Mouse (Mus musculus) thymus, postnatal 4 days (tissue): Measurements from ENCODE around the gene Gm48551.

Experiments used
- DNase-seq: peaks from one replicate; pipeline ENCODE4 v3.0.0; 2021

The Gm48551 gene

DNA sequence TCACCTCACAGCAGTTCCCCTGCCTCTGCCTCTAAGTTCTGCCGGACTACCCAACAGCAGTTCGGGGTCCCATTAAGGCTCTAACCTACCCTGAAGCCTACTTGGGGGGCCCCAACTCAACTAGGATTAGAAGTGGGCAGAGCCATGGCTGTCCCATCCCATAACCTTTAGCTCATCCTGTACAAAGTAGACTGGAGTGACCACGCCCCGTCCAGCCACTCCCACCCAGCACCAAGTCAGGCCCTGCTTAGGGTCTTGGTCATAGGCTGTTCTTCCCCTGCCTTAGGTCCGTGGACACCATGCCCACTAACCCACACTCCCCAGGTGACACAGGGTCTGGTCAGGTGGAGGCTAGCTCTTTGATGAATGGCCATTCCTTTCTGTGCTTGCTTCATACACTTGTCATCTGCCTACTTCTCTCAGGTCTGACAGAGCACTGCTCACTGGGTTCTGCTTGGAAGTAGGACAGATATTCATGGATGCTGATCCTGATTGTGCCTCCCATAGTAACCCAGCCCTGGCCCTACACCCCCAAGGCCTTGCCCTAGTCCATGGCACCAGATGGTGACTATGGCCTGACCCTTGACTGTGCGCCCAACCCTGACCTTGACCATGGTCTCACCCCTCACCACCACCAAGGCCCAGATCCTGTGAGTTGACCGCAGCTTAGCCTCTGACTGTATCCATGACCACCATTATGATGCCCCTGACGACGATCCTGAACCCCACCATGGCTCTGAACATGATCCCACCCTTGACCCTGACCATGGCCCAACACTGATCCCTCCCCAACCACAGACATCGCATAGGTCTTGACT lies 35.1 kb downstream of the Gm48551 start:
- DNase-seq, result peak; percentile 5

DNA sequence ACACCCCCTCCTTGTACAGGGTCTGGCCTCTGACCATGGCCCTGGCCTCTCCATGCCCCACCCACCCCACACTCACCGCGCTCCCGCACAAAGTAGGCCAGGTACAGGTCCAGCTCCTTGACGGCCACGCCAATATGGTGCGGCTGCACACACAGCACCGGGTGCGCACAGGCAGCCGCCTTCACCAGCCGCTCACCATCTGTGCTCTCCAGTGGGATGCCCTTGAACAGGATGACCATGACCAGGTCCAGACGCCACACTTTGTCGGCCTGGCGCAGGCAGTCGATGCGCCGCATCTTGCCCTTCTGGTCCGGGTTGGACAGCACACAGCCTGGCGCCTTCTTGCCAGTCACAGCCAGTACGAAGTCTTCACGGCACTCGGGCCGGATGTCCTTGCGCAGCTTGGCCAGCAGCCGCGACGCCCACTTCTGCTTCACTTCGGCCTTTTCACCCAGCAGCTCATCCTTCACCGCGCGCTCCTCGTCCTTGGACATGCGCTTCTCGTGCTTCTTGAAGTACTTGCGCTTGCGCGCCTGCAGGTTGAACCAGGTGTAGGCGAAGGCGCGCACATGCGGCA lies 36.0 kb downstream of the Gm48551 start:
- peak; percentile 4 for DNase-seq

DNA sequence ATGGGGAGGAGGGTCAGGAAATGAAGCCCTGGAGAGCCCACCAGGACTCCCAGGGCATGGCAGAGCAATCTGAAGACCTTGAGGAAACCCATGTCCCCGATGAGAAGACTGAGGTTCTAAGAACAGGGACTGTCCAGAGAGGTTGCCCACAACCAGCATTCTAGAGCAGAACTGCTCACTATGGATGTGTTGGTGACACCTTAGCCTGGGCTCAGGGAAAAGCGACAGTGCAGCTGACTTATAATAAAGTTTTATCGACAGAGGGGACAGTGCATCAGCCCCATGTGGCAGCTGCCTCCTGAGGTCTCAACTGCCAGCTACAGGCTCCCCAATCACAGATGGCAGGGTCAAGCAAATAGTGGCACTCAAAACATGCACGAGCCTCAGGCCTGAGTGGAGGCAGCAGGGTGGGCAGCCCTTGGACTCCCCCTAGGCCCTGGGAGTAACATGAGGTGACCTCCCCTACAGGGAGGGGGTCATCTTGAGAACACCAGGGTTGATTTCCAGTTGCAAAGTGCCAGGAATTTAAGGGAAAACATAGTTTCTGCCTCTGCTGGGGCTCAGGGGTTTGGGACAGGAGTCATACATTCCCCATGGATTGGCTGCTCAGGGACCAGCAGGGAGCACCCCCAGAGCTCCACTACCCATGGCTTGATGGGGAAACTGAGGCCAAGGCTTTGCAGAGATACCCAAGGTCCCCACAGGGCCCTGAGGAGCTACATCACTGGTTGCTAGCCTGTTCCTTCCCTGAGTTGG lies 37.0 kb downstream of the Gm48551 start:
- DNase-seq, result no peak

DNA sequence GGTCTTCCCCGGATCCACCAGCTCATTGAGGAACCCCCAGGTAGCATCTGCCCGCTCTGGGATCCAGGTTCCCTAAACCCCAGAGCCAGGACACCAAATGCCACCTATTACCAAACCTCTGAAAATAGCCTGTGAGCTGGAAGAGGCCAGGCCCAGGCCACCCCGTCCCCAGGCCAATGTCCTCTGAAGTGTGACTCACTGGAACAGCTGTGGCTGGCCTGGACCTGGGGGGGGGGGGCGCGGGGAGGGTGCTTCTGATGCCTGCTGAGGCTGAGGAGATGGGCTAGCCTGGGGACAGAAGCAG lies 37.5 kb downstream of the Gm48551 start:
- no peak for DNase-seq

DNA sequence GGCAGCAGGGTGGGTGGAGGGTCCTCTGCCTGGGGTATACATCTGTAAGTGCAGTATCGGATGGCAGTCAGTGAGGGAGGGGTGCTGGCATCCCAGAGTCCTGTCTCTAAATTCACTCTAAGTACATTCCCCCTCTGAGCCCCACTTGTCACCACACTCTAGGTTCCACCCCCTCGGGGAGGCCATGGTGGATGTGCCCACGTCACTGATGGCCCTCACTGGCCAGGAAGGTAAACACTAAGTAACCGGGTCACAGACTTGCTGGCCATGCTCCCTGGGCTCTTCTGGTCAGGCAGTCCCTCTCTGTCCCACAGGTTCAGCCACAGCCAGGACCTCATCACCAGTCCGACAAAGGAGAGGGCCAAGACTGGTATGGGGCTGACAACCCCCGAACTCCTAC lies 37.9 kb downstream of the Gm48551 start:
- DNase-seq, result peak; percentile 6

DNA sequence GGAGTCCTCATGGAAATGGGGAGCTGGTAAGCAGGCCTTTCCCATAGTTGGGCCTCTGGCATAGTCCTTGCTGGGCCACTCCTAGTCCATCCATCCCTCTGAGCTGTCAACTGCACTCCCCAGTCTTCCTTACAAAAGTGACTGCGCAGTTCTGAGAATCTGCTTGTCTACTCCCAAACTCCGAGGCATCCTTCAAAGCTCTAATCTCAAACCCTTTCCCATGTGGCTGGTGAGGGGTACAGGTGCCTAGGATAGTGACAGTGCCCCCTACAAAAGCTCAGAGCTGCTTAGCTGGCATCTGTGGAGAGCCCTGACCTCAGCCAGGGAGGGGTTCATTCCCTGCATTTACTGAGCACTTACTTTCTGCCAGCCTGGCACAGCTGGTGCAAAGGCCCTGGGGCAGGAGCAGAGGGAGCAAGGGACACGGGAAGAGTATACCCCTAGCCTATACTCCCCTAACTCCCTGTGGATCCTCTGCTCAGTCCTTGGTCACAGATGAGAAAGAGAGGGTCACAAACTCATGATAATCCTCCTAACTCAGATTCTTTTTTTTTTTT lies 38.5 kb downstream of the Gm48551 start:
- no peak for DNase-seq

DNA sequence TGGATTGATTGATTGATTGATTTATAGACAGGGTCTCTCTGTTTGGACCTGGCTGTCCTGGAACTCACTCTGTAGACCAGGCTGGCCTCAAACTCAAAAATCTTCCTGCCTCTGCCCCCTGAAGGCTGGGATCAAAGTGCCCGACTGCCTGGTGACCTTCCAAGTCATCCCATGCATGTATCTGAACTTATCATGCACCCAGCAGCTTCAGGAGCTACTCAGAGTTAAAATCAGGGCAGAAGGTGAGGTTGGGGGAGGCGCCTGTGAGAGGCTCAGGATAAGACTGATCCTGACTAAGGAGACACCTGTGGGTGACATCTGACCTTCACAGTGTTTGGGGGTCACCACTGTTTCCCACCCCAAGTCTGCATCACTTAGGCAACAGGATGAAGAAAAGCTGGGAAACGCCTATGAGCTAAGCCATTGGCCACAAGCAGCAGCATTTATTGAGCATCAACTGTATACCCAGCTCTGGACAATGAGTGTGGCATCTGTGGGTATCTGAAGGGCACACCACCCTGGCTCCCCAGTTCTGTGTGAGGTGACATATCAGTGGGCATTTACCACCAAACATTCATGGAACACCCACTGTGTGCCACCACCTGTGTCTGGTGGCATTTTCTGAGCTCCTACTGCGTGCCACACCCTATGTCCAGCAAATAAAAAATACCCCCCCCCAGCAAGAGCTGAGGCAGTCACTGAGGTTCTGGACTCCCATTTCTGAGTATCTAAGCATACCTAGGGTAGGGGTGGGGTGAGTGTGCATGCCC lies 39.4 kb downstream of the Gm48551 start:
- DNase-seq, result no peak

DNA sequence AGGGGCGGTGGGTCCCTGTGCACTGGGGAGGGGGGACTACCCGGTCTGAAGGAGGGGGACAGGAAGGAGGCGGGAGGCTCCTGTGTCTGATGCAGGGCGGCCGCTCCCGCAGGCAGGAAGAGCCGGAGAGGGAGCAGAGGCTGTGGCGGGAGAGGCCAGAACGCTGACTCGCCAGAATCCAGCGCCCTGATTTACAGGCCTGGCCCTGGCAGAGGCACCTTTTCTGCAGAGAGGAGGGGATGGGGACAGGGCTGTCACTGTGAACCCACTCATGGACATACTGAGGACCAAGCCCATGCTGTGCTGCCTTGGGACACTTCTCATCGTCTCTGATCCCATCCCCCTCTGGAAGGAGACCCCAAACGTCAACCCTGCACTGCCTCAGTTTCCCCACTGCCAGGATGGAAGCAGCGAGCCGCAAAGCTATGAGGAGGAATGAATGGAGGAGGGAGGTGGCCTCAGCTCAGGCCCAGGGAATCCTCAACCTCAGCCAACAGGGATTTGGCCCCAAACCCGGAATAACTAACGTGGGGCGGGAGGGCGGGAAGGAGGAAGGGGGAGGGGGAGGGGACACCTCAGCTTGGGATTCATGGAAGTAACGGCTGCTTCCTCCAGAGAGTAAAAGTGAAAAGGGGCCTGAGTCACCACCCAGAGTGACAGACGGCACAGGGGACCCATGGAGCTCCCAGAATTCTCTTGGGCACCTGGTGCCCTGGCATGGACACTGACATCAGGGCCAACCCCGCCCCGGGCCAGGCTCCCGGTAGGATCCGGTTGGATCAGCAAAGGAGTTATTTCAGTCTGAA lies 40.2 kb downstream of the Gm48551 start:
- DNase-seq, result peak; percentile 16

DNA sequence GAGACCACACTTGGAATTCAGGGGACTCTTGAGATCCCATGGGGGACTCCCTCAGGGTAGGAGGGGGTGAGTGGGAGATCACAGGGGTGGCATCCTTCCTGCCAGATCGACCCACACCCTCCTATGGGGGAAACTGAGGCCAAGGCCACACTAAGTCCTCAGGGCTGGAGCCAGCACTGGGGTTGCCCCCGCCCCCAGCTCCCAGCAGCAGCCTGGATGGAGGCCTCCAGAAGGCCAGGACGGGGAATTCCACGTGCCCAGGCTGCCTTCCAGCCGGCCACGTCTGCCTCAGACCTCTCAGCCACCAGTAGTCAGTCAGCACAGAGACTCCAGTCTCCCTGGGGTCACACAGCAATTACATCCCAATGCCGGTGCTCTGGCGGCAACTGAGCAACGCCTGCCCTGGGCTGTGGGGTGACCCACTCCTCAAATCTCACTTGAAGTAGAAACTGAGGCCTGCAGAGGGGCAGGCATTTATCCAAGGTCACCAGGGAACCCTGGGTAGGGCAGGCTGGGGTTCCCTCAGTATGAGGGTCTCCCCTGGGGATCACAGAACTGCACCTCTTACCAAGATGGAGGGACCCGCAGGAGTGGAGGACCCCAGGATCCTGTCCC lies 41.1 kb downstream of the Gm48551 start:
- DNase-seq, result peak; percentile 12

DNA sequence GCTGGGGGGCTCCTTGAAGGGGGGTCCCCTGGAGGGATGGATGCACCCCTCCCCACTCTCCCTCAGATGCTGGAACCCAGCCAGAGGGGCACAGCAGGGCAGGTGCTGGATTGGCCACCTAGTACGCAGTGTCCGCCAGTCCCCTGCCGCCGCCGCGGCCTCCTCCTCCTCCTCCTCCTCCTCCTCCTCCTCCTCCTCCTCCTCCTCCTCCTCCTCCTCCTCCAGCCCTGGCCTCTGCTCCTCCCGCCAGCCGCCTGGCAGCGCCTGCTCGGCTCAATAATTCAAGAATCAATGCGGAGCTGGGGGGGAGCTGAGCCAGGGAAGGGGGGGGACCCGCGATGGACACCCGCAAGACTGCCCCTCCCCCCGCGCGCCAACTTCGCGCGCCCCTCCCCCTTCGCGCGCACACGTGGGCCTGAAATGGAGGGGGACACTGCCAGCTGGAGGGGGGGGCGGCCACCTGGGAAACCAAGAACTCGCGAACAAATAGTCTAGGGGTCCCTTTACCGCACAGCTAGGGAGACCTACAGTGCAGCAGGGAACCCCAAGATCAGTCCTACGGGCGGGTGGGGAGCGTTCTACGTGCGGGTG lies 41.9 kb downstream of the Gm48551 start:
- peak; percentile 50 for DNase-seq

DNA sequence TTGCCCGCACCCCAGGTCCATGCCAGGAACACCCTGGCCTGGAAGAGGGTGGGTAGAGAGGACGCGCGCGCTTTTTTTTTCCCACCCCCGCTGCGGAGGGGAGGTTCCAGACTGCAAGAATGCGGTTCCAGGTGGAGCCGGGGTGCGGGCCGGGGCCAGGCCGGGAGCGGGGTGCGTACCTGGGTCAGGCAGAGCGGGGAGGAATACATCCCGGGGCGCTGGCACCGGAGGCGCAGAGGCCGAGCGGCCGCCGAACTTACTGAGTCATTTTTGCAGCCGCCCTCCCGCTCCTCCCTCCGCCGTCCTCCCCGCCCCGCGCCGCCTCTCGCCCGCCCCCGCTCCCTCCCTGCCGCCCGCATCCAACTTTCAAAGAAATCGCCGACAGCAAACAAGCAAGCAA lies 42.6 kb downstream of the Gm48551 start:
- DNase-seq, result peak; percentile 52

DNA sequence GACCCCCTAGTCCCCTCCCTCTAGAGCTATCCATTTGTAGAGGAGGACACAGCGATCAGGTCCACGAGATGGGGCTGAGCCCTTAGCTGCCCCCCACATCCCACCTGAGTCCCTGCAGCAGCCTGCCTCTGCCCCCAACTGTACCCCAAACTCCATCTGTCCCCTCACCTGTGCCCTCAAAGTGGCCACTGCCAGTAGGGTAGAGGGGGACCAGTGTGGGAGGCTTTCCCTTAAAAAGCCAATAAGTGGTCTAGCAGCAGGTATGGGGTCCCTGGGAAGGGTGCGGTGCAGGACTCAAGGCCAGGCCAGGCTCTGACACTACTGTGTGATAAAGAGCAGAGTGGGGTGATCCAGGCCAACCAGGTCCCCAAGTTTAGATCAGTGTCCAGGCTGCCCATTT lies 43.1 kb downstream of the Gm48551 start:
- DNase-seq, result no peak

DNA sequence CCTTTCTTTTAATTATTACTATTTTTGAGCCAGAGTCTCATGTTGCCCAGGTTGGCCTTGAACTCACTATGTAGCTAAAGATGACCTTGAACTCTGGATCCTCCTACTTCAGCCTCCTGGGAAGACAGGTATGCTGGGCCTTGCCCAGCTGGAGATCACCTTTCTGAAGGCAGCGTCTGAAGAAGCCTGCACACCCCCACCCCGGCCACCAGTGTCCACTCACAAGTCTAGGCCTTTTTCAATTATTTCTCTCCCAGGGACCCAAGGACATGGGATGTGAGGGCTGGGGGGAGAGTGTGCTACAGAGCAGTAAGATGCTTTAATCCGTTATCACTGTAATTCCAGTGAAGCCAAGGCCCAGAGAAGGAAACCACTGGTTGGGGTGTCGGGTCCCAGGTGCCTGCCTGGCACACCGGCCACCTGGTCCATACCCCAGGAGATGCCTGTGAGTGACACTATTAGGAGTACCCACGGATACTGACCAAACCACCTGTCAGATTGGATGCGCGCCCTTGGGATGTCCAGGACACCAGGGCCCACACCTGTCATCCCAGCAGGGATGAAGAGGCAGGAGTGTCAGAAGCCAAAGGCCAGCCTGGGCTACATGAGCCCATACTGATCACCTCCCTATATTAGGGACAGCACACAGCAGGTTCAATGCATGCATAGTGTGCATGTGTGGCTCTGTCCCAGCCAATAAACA lies 43.7 kb downstream of the Gm48551 start:
- DNase-seq, result peak; percentile 10

DNA sequence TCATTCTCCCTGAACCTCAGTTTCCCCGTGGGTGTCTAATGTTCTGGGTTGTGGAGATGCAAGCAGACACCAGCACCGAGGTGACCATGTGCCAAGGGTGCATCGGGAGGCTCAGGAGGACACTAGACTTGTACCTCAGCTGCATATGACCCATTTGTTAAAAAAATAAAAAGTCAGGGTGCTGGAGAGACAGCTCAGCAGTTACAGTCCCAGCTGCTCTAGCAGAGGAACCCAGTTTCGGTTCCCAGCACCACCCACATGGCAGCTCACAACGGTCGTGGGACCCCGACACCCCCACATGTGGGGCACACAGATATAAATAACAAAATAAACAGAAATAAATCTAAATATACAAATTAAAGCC lies 44.2 kb downstream of the Gm48551 start:
- DNase-seq, result peak; percentile 8

DNA sequence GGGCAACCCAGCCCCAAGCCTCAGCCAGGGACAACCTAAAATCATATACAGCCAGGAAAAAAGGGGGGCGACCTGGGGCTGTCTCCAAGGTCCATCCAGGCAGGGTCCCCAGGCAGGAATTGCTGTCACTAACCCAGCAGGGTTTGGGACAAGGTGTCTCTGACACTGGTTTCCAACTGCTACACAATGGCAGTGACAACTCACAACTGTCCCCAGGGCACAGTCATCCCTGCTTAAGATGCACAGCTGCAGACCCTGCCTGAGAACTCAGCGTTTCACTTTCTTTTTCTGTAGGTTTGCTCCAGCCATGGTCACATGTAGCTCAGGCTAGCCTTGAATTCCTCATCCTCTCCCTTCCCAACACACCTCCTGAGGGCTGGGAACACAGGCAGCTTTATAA lies 44.8 kb downstream of the Gm48551 start:
- DNase-seq, result peak; percentile 26

DNA sequence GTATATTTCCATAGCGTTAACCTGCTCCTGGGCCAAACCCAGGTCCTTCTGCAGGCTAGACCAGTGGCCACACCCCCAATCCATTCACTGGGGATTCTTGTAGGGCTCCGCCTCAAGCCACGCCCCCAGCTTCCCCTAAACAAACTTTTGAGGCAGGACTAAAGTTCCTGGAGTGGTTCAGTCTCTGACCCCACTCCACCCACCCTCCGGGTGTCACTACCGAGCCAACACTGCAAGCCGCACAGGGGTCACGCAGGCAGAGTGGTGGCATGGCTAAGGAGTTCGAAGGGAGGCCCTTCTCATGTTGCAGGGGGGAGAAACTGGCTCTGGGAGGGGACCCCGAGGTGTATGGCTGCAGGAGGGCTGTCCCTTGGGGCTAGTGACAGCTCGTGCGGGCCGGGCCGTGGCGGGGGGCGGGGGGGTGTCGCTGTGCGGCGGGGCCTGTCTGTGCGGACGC lies 45.4 kb downstream of the Gm48551 start:
- peak; percentile 85 for DNase-seq

DNA sequence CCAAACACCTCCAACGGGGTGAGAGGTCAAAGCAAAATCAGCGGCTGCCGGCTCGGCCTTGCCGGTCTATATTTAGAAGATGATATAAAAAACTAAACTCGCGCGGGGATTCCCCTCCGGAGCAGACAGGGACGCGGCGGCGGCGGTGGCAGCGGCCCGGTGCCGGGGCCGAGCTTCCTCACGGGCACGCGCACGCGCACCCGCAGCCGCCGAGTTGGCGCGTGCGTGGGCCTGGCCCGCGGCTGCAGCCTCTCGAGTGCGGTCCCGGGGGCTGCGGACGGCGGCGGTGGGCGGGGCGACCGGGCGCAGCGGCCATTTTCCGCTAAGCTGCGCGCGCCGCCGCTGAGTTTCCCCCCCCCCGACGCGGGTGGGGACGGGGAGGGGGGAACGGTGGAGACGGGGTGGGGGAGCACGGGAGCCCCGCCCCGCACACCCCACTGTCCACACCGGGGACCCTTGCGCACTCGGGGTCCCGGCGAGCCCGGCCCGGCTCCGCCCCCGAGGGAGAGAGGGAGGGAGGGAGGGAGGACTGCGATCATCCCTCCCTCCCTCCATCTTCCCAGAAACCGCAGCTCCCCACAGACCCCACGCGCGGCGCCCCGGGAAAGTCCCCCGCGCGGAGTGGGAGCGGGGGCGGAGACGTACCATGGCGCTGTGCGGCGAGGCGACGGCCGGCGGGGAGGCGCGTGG lies 46.0 kb downstream of the Gm48551 start:
- DNase-seq, result peak; percentile 86

DNA sequence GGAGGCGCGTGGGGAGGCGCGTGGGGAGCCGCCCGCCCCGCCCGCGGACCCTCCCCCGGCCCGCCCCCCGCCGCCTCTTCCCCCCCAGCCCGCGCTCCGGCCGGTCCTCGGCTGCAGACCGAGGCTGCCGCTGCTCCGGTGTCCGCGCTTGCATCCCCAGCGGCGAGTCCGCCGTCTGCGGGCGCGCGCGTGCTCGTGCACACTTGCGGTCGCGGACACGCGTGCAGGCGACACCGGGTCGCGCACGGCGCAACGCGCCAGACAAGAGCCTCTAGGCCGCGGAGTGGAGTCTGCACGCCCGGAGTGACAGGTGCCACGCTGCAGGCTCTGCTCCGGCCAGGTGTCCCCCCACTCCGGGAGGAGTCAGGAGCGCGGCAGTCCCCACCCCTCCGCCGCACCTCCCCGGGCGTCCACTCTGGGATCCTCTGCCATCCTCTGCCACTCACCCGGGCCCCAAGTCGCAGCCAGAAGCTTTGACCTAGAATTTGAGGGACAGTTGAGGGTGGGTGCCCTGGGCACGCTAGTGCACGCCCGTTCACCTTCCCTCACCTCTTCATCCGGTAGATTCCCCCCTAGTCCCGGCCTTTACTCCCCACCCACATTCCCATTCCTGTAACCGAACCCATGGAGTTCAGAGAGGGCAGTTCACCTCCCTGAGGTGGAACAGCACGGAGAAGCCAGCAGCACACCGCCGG lies 46.7 kb downstream of the Gm48551 start:
- peak; percentile 73 for DNase-seq

DNA sequence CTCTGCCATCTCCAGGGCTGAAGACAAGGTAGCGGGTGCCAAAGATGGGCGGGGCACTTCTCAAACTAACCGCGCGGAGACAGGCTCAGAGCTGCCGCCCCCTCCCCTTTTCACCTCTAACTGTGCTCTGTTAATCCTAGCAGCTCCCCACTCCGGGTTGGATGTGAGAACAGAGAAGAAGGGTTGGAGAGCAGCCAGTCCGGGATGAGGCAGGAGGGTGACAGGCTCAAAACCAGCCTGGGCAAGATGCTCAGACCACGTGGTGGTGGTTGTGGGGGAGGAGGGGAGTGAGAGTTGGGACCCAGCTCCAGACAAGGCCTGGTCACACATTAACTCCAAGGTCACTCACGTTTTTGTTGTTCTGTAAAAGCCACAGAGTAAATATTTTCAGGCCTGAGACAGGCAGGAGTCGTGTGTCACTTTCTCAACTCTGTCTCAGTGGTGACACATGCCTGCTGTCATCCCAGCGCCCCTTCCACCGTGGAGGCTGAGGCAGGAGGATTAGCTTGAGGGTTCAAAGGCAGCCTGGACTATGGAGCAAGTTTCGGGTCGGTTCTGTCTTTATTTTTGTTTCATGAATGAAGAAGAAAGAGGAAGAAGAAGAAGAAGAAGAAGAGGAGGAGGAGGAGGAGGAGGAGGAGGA lies 47.4 kb downstream of the Gm48551 start:
- DNase-seq, result peak; percentile 53
